Mouse (Mus musculus) erythroblast, adult 5-6 weeks (primary cell): ENCODE measurements around the gene Unc13c. TPM values are rescaled to one million over a fixed set of nuclear protein-coding genes. Genes with fewer than 3 reads are reported as not detected.

ENCODE experiments used
- ATAC-seq: replicated peaks from 2 replicates; pipeline ENCODE4 v1.8.0; 2016; ENCODE audit warnings: moderate number of reproducible peaks, mild to moderate bottlenecking, moderate TSS enrichment, inconsistent platforms; ENCODE audit not compliant: poor library complexity, low FRiP score, severe bottlenecking
- total RNA-seq, 2 experiments: library from RNA; stranded (forward) in 1 of 2; stranded (reverse) in 1 of 2; fragments of 150-400 nt in 1 of 2; fragments of 200-764, 138-1000 nt in 1 of 2; gene quantifications; 2 replicates each; pipeline versions ENCODE4 v1.2.3 to v1.2.4; 2015 to 2017; ENCODE audit warnings: low replicate concordance in 2 of 2

The Unc13c gene
- total RNA-seq (2015; ENCODE audit: low replicate concordance) (not detected in 2 replicates), total RNA-seq (2017; ENCODE audit: low replicate concordance) (0.28 TPM in 1 of 2 replicates, not detected in the other)

GRCm38 (mm10) chr9:73968641-73969121 lies at the start of gene Unc13c:
Unc13c (minus strand) TSS chr9:73968966.
- ATAC-seq, result no peak

GRCm38 (mm10) chr9:74007976-74008686 lies 39.4 kb upstream of the Unc13c start:
- ATAC-seq, result no peak

- no peak for ATAC-seq
These were observed 33.7 kb upstream of the Unc13c start for GRCm38 (mm10) chr9:74002388-74002990.

GRCm38 (mm10) chr9:73988096-73988495 lies 19.3 kb upstream of the Unc13c start:
- no peak for ATAC-seq

GRCm38 (mm10) chr9:73987236-73987635 lies 18.5 kb upstream of the Unc13c start:
- no peak for ATAC-seq

- no peak for ATAC-seq
These were observed 14.0 kb upstream of the Unc13c start for GRCm38 (mm10) chr9:73982597-73983344.

- ATAC-seq, result no peak
These were observed 3.7 kb upstream of the Unc13c start for GRCm38 (mm10) chr9:73972327-73972988.

- ATAC-seq, result no peak
These were observed 2.0 kb upstream of the Unc13c start for GRCm38 (mm10) chr9:73970717-73971116.

GRCm38 (mm10) chr9:73965322-73965915 lies 3.3 kb downstream of the Unc13c start:
- no peak for ATAC-seq

- ATAC-seq, result no peak
These were observed 6.3 kb downstream of the Unc13c start for GRCm38 (mm10) chr9:73962471-73962870.

GRCm38 (mm10) chr9:73952331-73952730 lies 16.4 kb downstream of the Unc13c start:
- no peak for ATAC-seq

GRCm38 (mm10) chr9:73951586-73951985 lies 17.2 kb downstream of the Unc13c start:
- no peak for ATAC-seq

GRCm38 (mm10) chr9:73934844-73935243 lies 33.9 kb downstream of the Unc13c start:
- no peak for ATAC-seq

GRCm38 (mm10) chr9:73931988-73932387 lies 36.8 kb downstream of the Unc13c start:
- no peak for ATAC-seq

GRCm38 (mm10) chr9:73927276-73927675 lies 41.5 kb downstream of the Unc13c start:
- no peak for ATAC-seq

- ATAC-seq, result no peak
These were observed 46.2 kb downstream of the Unc13c start for GRCm38 (mm10) chr9:73922449-73923115.

- no peak for ATAC-seq
These were observed 62.8 kb downstream of the Unc13c start for GRCm38 (mm10) chr9:73905959-73906358.

- ATAC-seq, result no peak
These were observed 70.2 kb downstream of the Unc13c start for GRCm38 (mm10) chr9:73898516-73898915.

- no peak for ATAC-seq
These were observed 72.6 kb downstream of the Unc13c start for GRCm38 (mm10) chr9:73896210-73896609.
